Mouse (Mus musculus) urinary bladder, adult 18-20 months (tissue): ENCODE measurements around the gene Tgfb2.

Experiments used
- DNase-seq, 2 experiments: peaks; one replicate each; pipeline ENCODE4 v3.0.0; 2022; ENCODE audit warnings: low spot score in 2 of 2, mixed read lengths in 2 of 2

Gene Tgfb2

GRCm38 (mm10) chr1:186656732-186657329 is 49.0 kb downstream of the Tgfb2 start:
- DNase-seq, result no peak

GRCm38 (mm10) chr1:186656201-186656600 is 49.6 kb downstream of the Tgfb2 start:
- no peak for DNase-seq

- no peak for DNase-seq
Measured at GRCm38 (mm10) chr1:186655096-186655495, 50.7 kb downstream of the Tgfb2 start.

- no peak for DNase-seq
Measured at GRCm38 (mm10) chr1:186652208-186652607, 53.6 kb downstream of the Tgfb2 start.

- no peak for DNase-seq
Measured at GRCm38 (mm10) chr1:186650011-186650410, 55.8 kb downstream of the Tgfb2 start.

- no peak for DNase-seq
Measured at GRCm38 (mm10) chr1:186637304-186638213, 68.2 kb downstream of the Tgfb2 start.

GRCm38 (mm10) chr1:186635045-186635444 is 70.7 kb downstream of the Tgfb2 start:
- peak in 1 of 2 experiments; percentile 16 for DNase-seq

- no peak for DNase-seq
Measured at GRCm38 (mm10) chr1:186631457-186631856, 74.3 kb downstream of the Tgfb2 start.

- no peak for DNase-seq
Measured at GRCm38 (mm10) chr1:186630971-186631370, 74.8 kb downstream of the Tgfb2 start.

- peak in 1 of 2 experiments; percentile 41 for DNase-seq
Measured at GRCm38 (mm10) chr1:186627451-186627995, 78.3 kb downstream of the Tgfb2 start.

- no peak for DNase-seq
Measured at GRCm38 (mm10) chr1:186624474-186624873, 81.3 kb downstream of the Tgfb2 start.

GRCm38 (mm10) chr1:186621812-186622211 is 84.0 kb downstream of the Tgfb2 start:
- DNase-seq, result no peak

GRCm38 (mm10) chr1:186618285-186618684 is 87.5 kb downstream of the Tgfb2 start:
- peak in 1 of 2 experiments; percentile 18 for DNase-seq

GRCm38 (mm10) chr1:186611371-186611770 is 94.4 kb downstream of the Tgfb2 start:
- DNase-seq, result no peak

GRCm38 (mm10) chr1:186610481-186610880 is 95.3 kb downstream of the Tgfb2 start:
- no peak for DNase-seq

- DNase-seq, result peak; percentile 15 to 16
Measured at GRCm38 (mm10) chr1:186609793-186610233, 96.0 kb downstream of the Tgfb2 start.

- no peak for DNase-seq
Measured at GRCm38 (mm10) chr1:186608116-186608515, 97.7 kb downstream of the Tgfb2 start.

GRCm38 (mm10) chr1:186605635-186606034 is 100.2 kb downstream of the Tgfb2 start:
- no peak for DNase-seq

- DNase-seq, result no peak
Measured at GRCm38 (mm10) chr1:186604124-186604523, 101.7 kb downstream of the Tgfb2 start.

GRCm38 (mm10) chr1:186588226-186588625 is 117.6 kb downstream of the Tgfb2 start:
- DNase-seq, result no peak

GRCm38 (mm10) chr1:186587065-186587804 is 118.6 kb downstream of the Tgfb2 start:
- no peak for DNase-seq
